Mouse (Mus musculus): ENCODE measurements around the gene Fads1. TPM values are rescaled to one million over a fixed set of nuclear protein-coding genes. Genes with fewer than 3 reads are reported as not detected.

Gene Fads1
- polyA plus RNA-seq, 1 experiment from 2014 or later = 89.6 TPM

GRCm38 (mm10) chr19:10223561-10223960 lies 40.9 kb downstream of the Fads1 start:
- Histone ChIP-seq H3K36me3 (peaks cover 24% of the 10 kb centered on the region), H3K27ac (peak overlapping the region; percentile 62), H3K4me1 (peaks cover 57% of the 10 kb centered on the region), H3K27me3 (ENCODE audit: insufficient read depth, poor library complexity, severe bottlenecking) (no peaks in the 10 kb centered on the region), H3K9me3 (no peaks in the 10 kb centered on the region), H3K4me3 (no peak overlapping the region)
- no peak for DNase-seq (ENCODE audit: low spot score)
- 67% methylated on average over 4 of the region's 4 CpGs for WGBS

- no peaks in the 10 kb centered on the region for H3K27me3 ChIP-seq (ENCODE audit: insufficient read depth, poor library complexity, severe bottlenecking)
- H3K36me3 ChIP-seq = peaks cover 21% of the 10 kb centered on the region
- H3K4me3 ChIP-seq = peak overlapping the region; percentile 48
- DNase-seq (ENCODE audit: low spot score) = peak; percentile 79
- H3K27ac ChIP-seq = peak overlapping the region; percentile 85
- WGBS = 14% methylated on average over 26 of the region's 26 CpGs
- peaks cover 60% of the 10 kb centered on the region for H3K4me1 ChIP-seq
- no peaks in the 10 kb centered on the region for H3K9me3 ChIP-seq
These were observed 42.2 kb downstream of the Fads1 start for GRCm38 (mm10) chr19:10224637-10225453.

- peak overlapping the region; percentile 85 for H3K27ac ChIP-seq
- 62% methylated on average over 4 of the region's 4 CpGs for WGBS
- H3K4me1 ChIP-seq = peaks cover 67% of the 10 kb centered on the region
These were observed 43.1 kb downstream of the Fads1 start for GRCm38 (mm10) chr19:10225767-10226166.

GRCm38 (mm10) chr19:10231016-10231415 lies 48.3 kb downstream of the Fads1 start:
- Histone ChIP-seq H3K9me3 (no peaks in the 10 kb centered on the region), H3K4me1 (peaks cover 69% of the 10 kb centered on the region), H3K27ac (peak overlapping the region; percentile 79), H3K27me3 (ENCODE audit: insufficient read depth, poor library complexity, severe bottlenecking) (peaks cover 12% of the 10 kb centered on the region; the same call in 1 of the 2 replicates), H3K36me3 (peaks cover 16% of the 10 kb centered on the region), H3K4me3 (no peak overlapping the region)
- 9% methylated on average over 7 of the region's 7 CpGs for WGBS
- peak; percentile 84 for DNase-seq (ENCODE audit: low spot score)

More at GRCm38 (mm10) chr19:10225767-10226166, 43.1 kb downstream of the Fads1 start:
- no peaks in the 10 kb centered on the region for H3K27me3 ChIP-seq (ENCODE audit: insufficient read depth, poor library complexity, severe bottlenecking)
- H3K9me3 ChIP-seq = no peaks in the 10 kb centered on the region
- peaks cover 15% of the 10 kb centered on the region for H3K36me3 ChIP-seq
- no peak for DNase-seq (ENCODE audit: low spot score)
- no peak overlapping the region for H3K4me3 ChIP-seq

GRCm38 (mm10) chr19:10231871-10232270 lies 49.2 kb downstream of the Fads1 start:
- Histone ChIP-seq H3K36me3 (peaks cover 16% of the 10 kb centered on the region), H3K9me3 (no peaks in the 10 kb centered on the region), H3K4me3 (no peak overlapping the region), H3K27me3 (ENCODE audit: insufficient read depth, poor library complexity, severe bottlenecking) (peaks cover 12% of the 10 kb centered on the region; the same call in 1 of the 2 replicates), H3K27ac (peak overlapping the region; percentile 79), H3K4me1 (peaks cover 72% of the 10 kb centered on the region)
- DNase-seq (ENCODE audit: low spot score) = no peak
- 15% methylated on average over 5 of the region's 5 CpGs for WGBS

- peaks cover 72% of the 10 kb centered on the region for H3K4me1 ChIP-seq
- peaks cover 16% of the 10 kb centered on the region for H3K36me3 ChIP-seq
- H3K27ac ChIP-seq = peak overlapping the region; percentile 79
- H3K4me3 ChIP-seq = no peak overlapping the region
- 48% methylated on average over 9 of the region's 9 CpGs for WGBS
- H3K27me3 ChIP-seq (ENCODE audit: insufficient read depth, poor library complexity, severe bottlenecking) = peaks cover 12% of the 10 kb centered on the region; the same call in 1 of the 2 replicates
- no peak for DNase-seq (ENCODE audit: low spot score)
- H3K9me3 ChIP-seq = no peaks in the 10 kb centered on the region
These were observed 49.8 kb downstream of the Fads1 start for GRCm38 (mm10) chr19:10232327-10233017.

- H3K36me3 ChIP-seq = peaks cover 7% of the 10 kb centered on the region; the same call in 1 of the 2 replicates
- H3K9me3 ChIP-seq = no peaks in the 10 kb centered on the region
- WGBS = 72% methylated on average over 9 of the region's 9 CpGs
- no peak for DNase-seq (ENCODE audit: low spot score)
- H3K27ac ChIP-seq = peak overlapping the region; percentile 22; the same call in 1 of the 2 replicates
- H3K4me1 ChIP-seq = peaks cover 77% of the 10 kb centered on the region
- no peak overlapping the region for H3K4me3 ChIP-seq
- H3K27me3 ChIP-seq (ENCODE audit: insufficient read depth, poor library complexity, severe bottlenecking) = peaks cover 27% of the 10 kb centered on the region; the same call in 1 of the 2 replicates
These were observed 53.3 kb downstream of the Fads1 start for GRCm38 (mm10) chr19:10235784-10236565.

- DNase-seq (ENCODE audit: low spot score) = peak; percentile 82
- H3K27ac ChIP-seq = peak overlapping the region; percentile 91
- H3K27me3 ChIP-seq (ENCODE audit: insufficient read depth, poor library complexity, severe bottlenecking) = peaks cover 21% of the 10 kb centered on the region; the same call in 1 of the 2 replicates
- no peaks in the 10 kb centered on the region for H3K9me3 ChIP-seq
- H3K36me3 ChIP-seq = peaks cover 1% of the 10 kb centered on the region; the same call in 1 of the 2 replicates
- WGBS = 22% methylated on average over 3 of the region's 3 CpGs
- H3K4me3 ChIP-seq = peak overlapping the region; percentile 71
- peaks cover 59% of the 10 kb centered on the region for H3K4me1 ChIP-seq
These were observed 55.8 kb downstream of the Fads1 start for GRCm38 (mm10) chr19:10238477-10238876.

GRCm38 (mm10) chr19:10239419-10239818 lies 56.7 kb downstream of the Fads1 start:
- H3K4me3 ChIP-seq = peak overlapping the region; percentile 71
- H3K36me3 ChIP-seq = no peaks in the 10 kb centered on the region
- H3K4me1 ChIP-seq = peaks cover 59% of the 10 kb centered on the region
- no peaks in the 10 kb centered on the region for H3K9me3 ChIP-seq
- DNase-seq (ENCODE audit: low spot score) = no peak
- 24% methylated on average over 2 of the region's 2 CpGs for WGBS
- H3K27me3 ChIP-seq (ENCODE audit: insufficient read depth, poor library complexity, severe bottlenecking) = peaks cover 21% of the 10 kb centered on the region; the same call in 1 of the 2 replicates
- H3K27ac ChIP-seq = peak overlapping the region; percentile 91

- Histone ChIP-seq H3K36me3 (no peaks in the 10 kb centered on the region), H3K9me3 (no peaks in the 10 kb centered on the region), H3K27me3 (ENCODE audit: insufficient read depth, poor library complexity, severe bottlenecking) (peaks cover 25% of the 10 kb centered on the region; the same call in 1 of the 2 replicates), H3K4me1 (peaks cover 52% of the 10 kb centered on the region), H3K27ac (peak overlapping the region; percentile 91), H3K4me3 (peak overlapping the region; percentile 71)
- DNase-seq (ENCODE audit: low spot score) = no peak
- 2% methylated on average over 26 of the region's 26 CpGs for WGBS
These were observed 57.4 kb downstream of the Fads1 start for GRCm38 (mm10) chr19:10239975-10240653.

GRCm38 (mm10) chr19:10240654-10241305 lies 58.1 kb downstream of the Fads1 start, which contains the start of gene Myrf:
TSS of gene Myrf (minus strand) at chr19:10240748.
- WGBS = 6% methylated on average over 43 of the region's 43 CpGs
- peak within 1 kb of the TSS; percentile 91 for H3K27ac ChIP-seq
- H3K4me3 ChIP-seq = peak within 1 kb of the TSS; percentile 71
- H3K36me3 ChIP-seq = no peaks in the 10 kb centered on the region
- no peaks in the 10 kb centered on the region for H3K9me3 ChIP-seq
- peaks cover 50% of the 10 kb centered on the region for H3K4me1 ChIP-seq
- DNase-seq (ENCODE audit: low spot score) = peak; percentile 89
- peaks cover 30% of the 10 kb centered on the region; the same call in 1 of the 2 replicates for H3K27me3 ChIP-seq (ENCODE audit: insufficient read depth, poor library complexity, severe bottlenecking)
